Mouse (Mus musculus) stomach, embryonic 16.5 days (tissue): Measurements from ENCODE around the gene Hsd17b12. TPM values are rescaled to one million over a fixed set of nuclear protein-coding genes. Genes with fewer than 3 reads are reported as not detected.
A peak's percentile ranks its signal among the peaks of the same experiment; 100 is the strongest.

Experiments used
- ATAC-seq: fragments of 200-750 bp; cut with Nextera tagmentation; 2 replicates; pipeline ENCODE4 v1.8.0; 2017; ENCODE audit warnings: moderate number of reproducible peaks, moderate TSS enrichment; ENCODE audit not compliant: insufficient read depth, low FRiP score
- H3K27ac ChIP-seq: fragments of 300-500 bp; sonication (generic); 2 replicates; pipeline ENCODE4 v1.5.1; 2014; ENCODE audit warnings: low read length
- H3K27me3 ChIP-seq: fragments of 300-500 bp; sonication (generic); 2 replicates; pipeline ENCODE4 v1.6.1; 2014; ENCODE audit warnings: low read length, control low read depth, mixed read lengths; ENCODE audit not compliant: control insufficient read depth, insufficient read depth
- H3K36me3 ChIP-seq: fragments of 300-500 bp; sonication (generic); 2 replicates; pipeline ENCODE4 v1.6.1; 2014; ENCODE audit warnings: low read length; ENCODE audit not compliant: control insufficient read depth, insufficient read depth
- H3K4me1 ChIP-seq: fragments of 300-500 bp; sonication (generic); 2 replicates; pipeline ENCODE4 v1.6.1; 2014; ENCODE audit warnings: low read length, control low read depth, mixed read lengths; ENCODE audit not compliant: control insufficient read depth, insufficient read depth
- H3K4me2 ChIP-seq: fragments of 300-500 bp; sonication (generic); 2 replicates; pipeline ENCODE4 v1.6.1; 2014; ENCODE audit warnings: low read depth, low read length, mixed read lengths
- H3K4me3 ChIP-seq: fragments of 300-500 bp; sonication (generic); replicated peaks from 2 replicates; pipeline ENCODE4 v1.5.1; 2014; ENCODE audit warnings: mild to moderate bottlenecking, low read length
- H3K9ac ChIP-seq: fragments of 300-500 bp; sonication (generic); 2 replicates; pipeline ENCODE4 v1.6.1; 2014; ENCODE audit warnings: low read length
- H3K9me3 ChIP-seq: fragments of 300-500 bp; sonication (generic); replicated peaks from 2 replicates; pipeline ENCODE4 v1.6.1; 2016; ENCODE audit warnings: low read length, control low read depth; ENCODE audit not compliant: control insufficient read depth
- WGBS: fragments of 180-500 bp; shearing (Covaris S2); extraction: QIAGEN DNeasy Blood & Tissue Kit; methylation state at CpG from one replicate; pipeline ENCODE4 v1.1.7; 2014; 5-methylcytosine and 5-hydroxymethylcytosine counted together
- polyA plus RNA-seq: library from polyadenylated mRNA; unstranded; fragments of >200 nt; fragmentation: Nextera tagmentation; extraction: Ambion mirVana; gene quantifications from 2 replicates; pipeline ENCODE4 v1.2.1, GENCODE M21; 2015

Hsd17b12 gene
- polyA plus RNA-seq, 1 experiment from 2014 or later: 139 TPM

DNA sequence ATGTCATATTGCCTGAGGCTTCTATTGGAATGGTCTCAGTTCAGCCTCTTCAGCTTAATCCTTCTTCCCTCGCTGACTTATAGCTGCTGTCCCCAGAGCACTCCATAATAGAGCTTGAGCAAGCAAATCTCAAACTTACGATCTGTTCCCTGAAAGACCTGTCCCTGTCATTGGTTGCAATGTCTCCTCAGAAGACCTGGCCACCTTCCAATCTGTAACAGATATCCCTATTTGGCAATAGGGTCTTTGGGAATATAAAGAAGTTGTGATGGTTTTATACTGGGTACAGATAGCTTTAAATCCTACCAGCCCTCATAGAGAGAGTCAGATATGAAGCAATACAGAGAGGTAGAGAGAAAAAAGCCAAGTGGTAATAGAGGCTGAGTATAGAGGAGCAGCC is 5.4 kb upstream of the Hsd17b12 start:
- no peak for ATAC-seq
- Histone ChIP-seq H3K9ac (no peak overlapping the region), H3K36me3 (no peaks in the 10 kb centered on the region), H3K4me1 (no peaks in the 10 kb centered on the region), H3K4me3 (no peak overlapping the region), H3K27ac (no peak overlapping the region), H3K4me2 (no peak overlapping the region), H3K27me3 (no peaks in the 10 kb centered on the region), H3K9me3 (no peaks in the 10 kb centered on the region)
- 65% methylated on average over 2 of the region's 2 CpGs for WGBS

- no peaks in the 10 kb centered on the region for H3K36me3 ChIP-seq
- no peak overlapping the region for H3K4me3 ChIP-seq
- no peaks in the 10 kb centered on the region for H3K4me1 ChIP-seq
- H3K9me3 ChIP-seq: no peaks in the 10 kb centered on the region
- no peaks in the 10 kb centered on the region for H3K27me3 ChIP-seq
- no peak for ATAC-seq
- H3K4me2 ChIP-seq: no peak overlapping the region
- H3K27ac ChIP-seq: no peak overlapping the region
- WGBS: 54% methylated on average over 6 of the region's 6 CpGs
- no peak overlapping the region for H3K9ac ChIP-seq
These were observed 4.4 kb upstream of the Hsd17b12 start for GRCm38 (mm10) chr2:94162141-94162540.

GRCm38 (mm10) chr2:94158520-94158884 is 738 bp upstream of the Hsd17b12 start:
- Histone ChIP-seq H3K27me3 (no peaks in the 10 kb centered on the region), H3K9ac (peak overlapping the region; percentile 71), H3K4me2 (peak overlapping the region; percentile 68), H3K4me3 (peak overlapping the region; percentile 62), H3K4me1 (peaks cover 10% of the 10 kb centered on the region; the same call in 1 of the 2 replicates), H3K36me3 (no peaks in the 10 kb centered on the region), H3K27ac (peak overlapping the region; percentile 87), H3K9me3 (no peaks in the 10 kb centered on the region)
- 18% methylated on average over 4 of the region's 4 CpGs for WGBS
- no peak for ATAC-seq

- Histone ChIP-seq H3K9ac (peak overlapping the region; percentile 88), H3K36me3 (no peaks in the 10 kb centered on the region), H3K27ac (peak overlapping the region; percentile 86), H3K4me1 (peaks cover 16% of the 10 kb centered on the region; the same call in 1 of the 2 replicates), H3K4me3 (peak overlapping the region; percentile 60), H3K9me3 (no peaks in the 10 kb centered on the region), H3K4me2 (peak overlapping the region; percentile 85), H3K27me3 (no peaks in the 10 kb centered on the region)
- under 1% methylated on average over 10 of the region's 10 CpGs for WGBS
- no peak for ATAC-seq
These were observed 713 bp downstream of the Hsd17b12 start for GRCm38 (mm10) chr2:94157051-94157450.

DNA sequence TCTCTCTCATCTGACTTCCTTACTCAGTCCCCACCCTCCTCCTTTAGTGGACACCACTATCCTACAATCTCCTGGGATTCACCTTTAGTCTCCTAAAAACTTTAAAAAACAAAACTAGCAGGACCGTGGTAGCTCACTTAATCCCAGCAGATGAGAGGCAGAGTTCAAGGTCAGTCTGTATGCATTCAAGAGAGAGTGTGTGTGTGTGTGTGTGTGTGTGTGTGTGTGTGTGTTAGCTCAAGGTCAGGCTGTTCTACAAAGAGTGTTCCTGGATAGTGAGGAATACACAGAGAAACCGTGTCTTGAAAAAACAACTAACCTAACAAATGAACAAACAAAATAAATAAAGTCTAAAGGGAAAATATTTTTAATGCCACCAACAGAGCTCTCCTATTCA is 12.6 kb downstream of the Hsd17b12 start:
- Histone ChIP-seq H3K4me1 (peaks cover 7% of the 10 kb centered on the region; the same call in 1 of the 2 replicates), H3K9me3 (no peaks in the 10 kb centered on the region), H3K27ac (no peak overlapping the region), H3K27me3 (no peaks in the 10 kb centered on the region), H3K36me3 (no peaks in the 10 kb centered on the region), H3K9ac (no peak overlapping the region), H3K4me3 (no peak overlapping the region), H3K4me2 (no peak overlapping the region)
- WGBS: 56% methylated on average over 2 of the region's 2 CpGs
- ATAC-seq: no peak

GRCm38 (mm10) chr2:94144520-94145145 is 13.1 kb downstream of the Hsd17b12 start:
- ATAC-seq: no peak
- Histone ChIP-seq H3K27ac (no peak overlapping the region), H3K27me3 (no peaks in the 10 kb centered on the region), H3K4me3 (no peak overlapping the region), H3K36me3 (no peaks in the 10 kb centered on the region), H3K9ac (no peak overlapping the region), H3K4me2 (no peak overlapping the region), H3K9me3 (no peaks in the 10 kb centered on the region), H3K4me1 (peaks cover 7% of the 10 kb centered on the region; the same call in 1 of the 2 replicates)
- 57% methylated on average over 7 of the region's 7 CpGs for WGBS

DNA sequence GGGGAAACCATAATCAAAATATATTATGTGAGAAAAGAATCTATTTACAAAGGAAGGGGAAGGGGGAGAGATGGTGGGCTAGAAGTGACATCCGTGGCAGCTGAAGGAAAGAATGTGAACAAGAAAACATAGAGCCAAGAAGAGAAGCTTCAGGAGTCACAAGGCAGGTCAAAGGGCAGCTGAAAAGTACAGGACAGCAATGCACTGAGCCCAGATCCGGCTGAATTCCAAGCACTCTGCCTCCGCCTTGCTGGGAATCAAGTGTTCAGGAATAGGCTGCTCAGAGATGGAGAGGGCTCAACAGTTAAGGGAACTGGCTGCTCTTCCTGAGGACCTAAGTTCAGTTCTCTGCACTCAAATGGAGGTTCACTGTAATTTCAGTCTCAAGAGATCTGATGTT is 16.5 kb downstream of the Hsd17b12 start:
- Histone ChIP-seq H3K9ac (no peak overlapping the region), H3K36me3 (no peaks in the 10 kb centered on the region), H3K27me3 (no peaks in the 10 kb centered on the region), H3K4me2 (no peak overlapping the region), H3K4me3 (no peak overlapping the region), H3K9me3 (no peaks in the 10 kb centered on the region), H3K27ac (no peak overlapping the region), H3K4me1 (peaks cover 7% of the 10 kb centered on the region; the same call in 1 of the 2 replicates)
- no peak for ATAC-seq
- 52% methylated on average over 3 of the region's 3 CpGs for WGBS

DNA sequence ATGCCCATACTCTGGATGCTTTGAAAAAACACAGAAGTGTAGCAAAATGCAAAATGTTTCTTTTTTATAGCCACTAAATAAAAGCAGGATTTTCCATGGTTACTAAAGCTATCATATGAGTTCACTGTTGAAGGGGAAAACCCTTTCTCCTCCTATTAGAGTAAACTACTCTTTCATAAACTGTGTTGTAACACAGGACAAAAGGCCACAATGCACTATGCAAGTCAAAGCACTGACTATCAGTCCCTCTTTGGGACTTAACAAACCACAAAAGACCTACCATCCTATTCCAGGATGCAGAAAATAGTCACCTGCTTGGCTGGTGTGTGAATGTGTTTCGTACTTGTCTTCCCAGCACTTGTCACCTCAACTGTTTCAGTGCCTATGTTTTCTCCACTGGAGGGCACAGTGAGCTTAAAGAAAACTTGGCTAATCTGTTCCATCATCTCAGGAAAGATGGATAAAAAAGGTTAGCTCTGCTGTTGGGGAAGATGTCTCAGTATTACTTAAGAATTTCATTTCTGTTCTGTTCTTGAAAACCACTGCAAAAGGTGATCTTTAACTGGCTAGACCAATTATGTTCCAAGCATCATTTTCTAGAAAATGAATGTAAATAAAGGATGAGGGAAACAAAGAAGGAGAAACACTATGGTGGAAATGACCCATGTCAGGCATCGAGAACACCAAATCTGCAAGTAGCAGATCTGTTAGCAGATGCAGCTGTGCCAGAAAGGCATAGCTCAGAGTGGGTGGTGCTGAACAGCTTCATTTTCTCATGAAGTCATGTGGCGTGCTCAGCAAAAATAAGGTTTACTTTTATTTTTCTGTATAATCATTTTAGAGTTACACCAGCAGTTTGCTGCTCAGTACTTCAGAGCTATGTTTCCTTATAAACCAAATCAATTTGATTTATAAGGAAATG is 19.0 kb downstream of the Hsd17b12 start:
- no peak overlapping the region for H3K4me3 ChIP-seq
- H3K27ac ChIP-seq: no peak overlapping the region
- no peak overlapping the region for H3K4me2 ChIP-seq
- H3K27me3 ChIP-seq: no peaks in the 10 kb centered on the region
- no peaks in the 10 kb centered on the region for H3K4me1 ChIP-seq
- 67% methylated on average over 3 of the region's 3 CpGs for WGBS
- H3K9ac ChIP-seq: no peak overlapping the region
- ATAC-seq: no peak
- H3K36me3 ChIP-seq: no peaks in the 10 kb centered on the region
- H3K9me3 ChIP-seq: no peaks in the 10 kb centered on the region

DNA sequence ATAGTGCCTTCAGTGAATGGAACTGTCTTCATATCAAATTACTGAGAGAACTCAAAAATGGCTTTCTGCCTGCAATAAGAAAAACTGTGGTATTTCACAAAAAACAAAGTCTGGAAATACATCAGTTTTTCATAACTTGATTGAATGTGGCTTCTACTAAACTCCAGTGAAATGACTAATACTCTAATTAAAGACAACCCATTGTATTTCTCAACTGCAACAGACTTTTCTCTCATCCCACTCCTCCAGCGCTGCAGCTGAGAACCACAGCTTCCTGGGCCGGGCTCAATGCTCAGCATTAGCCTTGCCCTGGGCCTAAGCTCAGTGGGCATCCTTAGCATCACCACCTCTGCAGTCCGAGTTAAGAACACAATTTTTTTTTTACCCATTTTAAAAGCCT is 20.9 kb downstream of the Hsd17b12 start:
- Histone ChIP-seq H3K4me3 (no peak overlapping the region), H3K36me3 (no peaks in the 10 kb centered on the region), H3K9me3 (no peaks in the 10 kb centered on the region), H3K27me3 (no peaks in the 10 kb centered on the region), H3K4me2 (no peak overlapping the region), H3K9ac (no peak overlapping the region), H3K27ac (no peak overlapping the region), H3K4me1 (no peaks in the 10 kb centered on the region)
- WGBS: 86% methylated on average over 3 of the region's 3 CpGs
- ATAC-seq: no peak
